Mouse (Mus musculus): ENCODE data around the gene Gm49395.

Gm49395 gene

DNA sequence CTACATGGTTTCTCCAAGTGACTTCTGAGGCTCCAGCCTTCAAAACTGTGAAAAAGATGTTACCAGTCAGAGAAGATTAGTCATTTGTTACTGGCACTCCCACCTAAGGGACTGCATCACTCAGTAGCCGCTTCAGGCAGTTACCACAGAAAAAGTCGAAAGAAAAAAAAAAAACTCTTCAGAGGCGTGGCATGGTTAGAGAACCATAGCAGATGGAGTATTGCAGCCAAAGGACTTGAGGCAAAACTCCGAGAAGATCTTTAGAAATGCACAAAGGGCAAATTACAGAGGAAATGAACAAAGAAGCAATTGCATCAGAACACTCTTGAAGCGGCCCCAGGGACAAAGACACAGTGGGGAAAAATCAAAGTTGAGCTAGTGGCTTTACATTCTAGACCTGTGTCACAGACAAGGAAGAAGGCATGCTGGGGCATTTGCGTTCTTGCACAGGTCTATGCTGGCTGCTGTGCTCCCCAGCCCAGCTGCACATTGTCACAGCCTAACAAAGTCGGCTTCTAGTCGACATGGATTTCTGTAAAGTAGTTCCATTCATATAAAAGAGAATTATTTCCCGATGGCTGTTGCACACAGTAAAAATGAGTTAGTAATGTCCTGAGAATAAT lies 95.4 kb downstream of the Gm49395 start:
- in situ Hi-C loops (cut with MboI; ENCODE audit: low pct_unique_long_range_greater_than_20kb in 1 of 2, low sequenced_read_pairs in 2 of 2, unreplicated experiment in 1 of 2) = no loop called here

DNA sequence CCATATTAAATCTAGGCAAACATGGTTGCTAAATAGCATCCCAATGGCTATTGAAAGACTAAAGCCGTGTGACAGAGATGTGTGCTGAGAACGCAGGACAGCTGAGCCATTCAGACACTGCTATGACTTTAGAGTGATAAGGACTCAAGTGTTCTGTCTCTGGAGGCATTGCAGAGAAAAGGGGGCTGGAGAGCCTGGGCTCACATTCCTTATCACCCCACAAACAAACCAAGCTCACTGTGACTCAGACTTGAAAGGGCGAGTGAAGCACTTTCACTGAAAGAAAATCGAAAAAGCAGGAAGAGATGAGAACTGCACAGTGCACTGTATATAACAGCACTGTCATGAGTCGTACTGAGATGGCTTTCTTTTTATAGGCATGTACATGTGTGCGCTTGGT lies 96.4 kb downstream of the Gm49395 start:
- in situ Hi-C loops (cut with MboI; ENCODE audit: low pct_unique_long_range_greater_than_20kb in 1 of 2, low sequenced_read_pairs in 2 of 2, unreplicated experiment in 1 of 2) = no loop called here

DNA sequence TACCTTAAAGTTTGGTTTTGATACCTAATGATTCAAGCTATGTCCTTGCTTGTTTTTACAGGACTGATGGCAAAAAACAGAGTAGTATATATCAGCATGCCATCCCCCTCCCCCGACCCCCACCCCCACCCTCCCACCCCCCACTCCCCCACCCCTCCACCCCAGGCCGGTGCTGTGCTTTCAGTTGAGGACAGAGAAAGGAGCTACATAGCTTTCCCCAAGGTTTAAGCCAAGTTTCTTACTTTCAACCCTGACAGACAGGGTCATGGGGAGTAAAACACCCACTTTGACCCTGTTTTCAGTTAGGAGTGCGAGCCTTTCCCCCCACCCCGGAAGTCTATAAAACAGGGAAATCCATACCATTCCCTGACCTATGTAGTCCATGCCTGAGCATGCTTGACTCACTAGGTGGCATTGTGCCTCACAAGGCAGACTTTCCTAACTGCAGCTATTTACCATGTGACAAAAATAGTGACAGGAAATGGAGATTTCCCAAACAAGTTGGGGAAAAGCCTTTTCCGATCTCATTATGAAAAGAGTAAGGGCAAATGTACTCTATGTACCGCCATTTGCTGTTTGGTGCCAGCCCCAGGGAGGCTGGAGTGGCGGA lies 98.2 kb downstream of the Gm49395 start:
- in situ Hi-C loops (cut with MboI; ENCODE audit: low pct_unique_long_range_greater_than_20kb in 1 of 2, low sequenced_read_pairs in 2 of 2, unreplicated experiment in 1 of 2) = no loop called here

- in situ Hi-C loops (cut with MboI; ENCODE audit: low pct_unique_long_range_greater_than_20kb in 1 of 2, low sequenced_read_pairs in 2 of 2, unreplicated experiment in 1 of 2) = no loop called here
Observed at GRCm38 (mm10) chr13:115002837-115003236, 98.9 kb downstream of the Gm49395 start.

GRCm38 (mm10) chr13:115002155-115002554 lies 99.6 kb downstream of the Gm49395 start:
- in situ Hi-C loops (cut with MboI; ENCODE audit: low pct_unique_long_range_greater_than_20kb in 1 of 2, low sequenced_read_pairs in 2 of 2, unreplicated experiment in 1 of 2) = no loop called here

- in situ Hi-C loops (cut with MboI; ENCODE audit: low pct_unique_long_range_greater_than_20kb in 1 of 2, low sequenced_read_pairs in 2 of 2, unreplicated experiment in 1 of 2) = no loop called here
Observed at GRCm38 (mm10) chr13:114999582-114999981, 102.1 kb downstream of the Gm49395 start.

DNA sequence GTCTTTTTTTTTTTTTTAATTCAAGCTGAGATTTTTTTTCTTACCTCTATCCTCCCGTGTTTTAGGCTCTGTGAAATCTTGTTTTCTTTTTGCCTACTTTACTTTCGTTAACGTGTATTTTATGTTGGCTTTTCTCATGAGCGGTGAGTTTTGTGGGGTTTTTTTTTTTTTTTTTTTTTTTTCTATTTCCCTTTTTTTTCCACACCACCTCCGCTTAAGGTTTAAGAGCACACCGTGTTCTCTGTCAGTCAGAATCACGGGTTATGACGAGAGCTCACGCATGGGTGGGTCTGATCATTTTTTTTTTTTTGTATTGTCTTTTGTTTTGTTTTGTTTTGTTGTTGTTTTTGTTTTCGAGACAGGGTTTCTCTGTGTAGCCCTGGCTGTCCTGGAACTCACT lies 103.6 kb downstream of the Gm49395 start:
- in situ Hi-C loops (cut with MboI; ENCODE audit: low pct_unique_long_range_greater_than_20kb in 1 of 2, low sequenced_read_pairs in 2 of 2, unreplicated experiment in 1 of 2) = no loop called here

GRCm38 (mm10) chr13:114992260-114993014 lies 109.3 kb downstream of the Gm49395 start:
- in situ Hi-C loops (cut with MboI; ENCODE audit: low pct_unique_long_range_greater_than_20kb in 1 of 2, low sequenced_read_pairs in 2 of 2, unreplicated experiment in 1 of 2) = no loop called here

DNA sequence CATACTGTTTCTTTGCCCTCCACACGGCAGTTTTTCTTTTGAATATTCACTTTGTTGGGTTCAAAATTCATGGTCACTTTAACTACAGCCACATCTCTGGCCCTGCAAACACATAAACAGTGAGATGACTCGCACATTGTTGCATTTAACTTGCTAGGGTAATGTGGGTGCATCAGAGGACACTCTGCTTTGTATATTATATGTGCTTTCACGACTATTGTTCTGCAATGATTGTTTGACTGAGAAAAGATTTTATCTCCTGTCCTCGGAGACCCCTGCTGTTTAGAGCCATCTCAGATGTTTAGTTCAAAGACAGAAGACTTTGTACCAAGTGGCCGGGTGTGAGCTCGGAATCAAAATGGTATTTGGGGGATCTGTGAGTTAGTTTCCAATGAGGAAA lies 114.1 kb downstream of the Gm49395 start:
- in situ Hi-C loops (cut with MboI; ENCODE audit: low pct_unique_long_range_greater_than_20kb in 1 of 2, low sequenced_read_pairs in 2 of 2, unreplicated experiment in 1 of 2) = no loop called here

- in situ Hi-C loops (cut with MboI; ENCODE audit: low pct_unique_long_range_greater_than_20kb in 1 of 2, low sequenced_read_pairs in 2 of 2, unreplicated experiment in 1 of 2) = no loop called here
Observed at GRCm38 (mm10) chr13:114987161-114987560, 114.6 kb downstream of the Gm49395 start.
